Mouse (Mus musculus): Measurements from ENCODE around the gene Rnf39.
"Not testable (repeated sequence)": the region's sequence is repeated elsewhere in the genome, so short reads cannot be mapped to it uniquely, and the experiment has no call there.

The Rnf39 gene

DNA sequence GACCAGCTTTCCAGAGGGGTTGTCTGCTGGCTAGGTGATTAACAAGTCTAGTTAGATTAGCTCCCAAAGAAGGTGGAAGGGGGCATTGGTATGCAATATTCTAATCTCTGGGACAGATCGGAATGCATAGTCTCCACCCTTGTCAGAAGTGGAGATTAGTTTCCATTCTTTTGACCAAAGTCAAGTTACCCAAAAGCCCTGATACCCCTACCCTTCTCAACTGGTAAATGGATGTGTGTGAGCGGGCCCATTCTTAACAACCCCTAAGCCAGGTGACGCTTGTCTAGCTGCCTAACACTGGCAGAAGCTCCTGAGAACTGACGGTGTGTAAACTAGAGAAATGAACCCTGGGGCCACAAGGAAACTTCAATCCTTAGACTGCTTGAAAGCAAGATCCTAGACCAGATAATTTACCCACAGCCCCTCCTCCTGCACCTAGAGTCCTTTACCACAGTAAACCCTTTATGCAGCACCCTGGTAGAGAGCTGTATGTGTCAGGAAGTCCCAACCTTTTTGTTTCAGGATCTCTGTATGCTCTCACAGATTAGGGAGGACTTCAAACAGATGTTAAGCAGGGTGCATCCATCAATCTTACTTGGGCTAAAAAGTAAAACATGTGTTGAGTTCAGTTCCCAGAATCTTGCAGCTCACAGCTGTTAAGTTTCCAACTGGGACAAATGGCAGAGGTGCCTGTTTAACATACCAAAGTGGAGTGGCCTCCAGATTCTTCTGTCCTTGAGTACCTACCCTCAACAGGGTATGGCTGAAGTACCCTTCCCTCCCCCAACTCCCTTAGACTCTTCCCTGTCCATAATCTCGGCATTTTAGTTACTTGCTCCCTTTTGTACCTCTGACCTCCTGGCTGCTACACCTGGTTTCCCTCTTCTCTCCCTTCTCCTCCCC, 39.8 kb downstream of the Rnf39 start:
- CTCF ChIA-PET, result no interaction called here

DNA sequence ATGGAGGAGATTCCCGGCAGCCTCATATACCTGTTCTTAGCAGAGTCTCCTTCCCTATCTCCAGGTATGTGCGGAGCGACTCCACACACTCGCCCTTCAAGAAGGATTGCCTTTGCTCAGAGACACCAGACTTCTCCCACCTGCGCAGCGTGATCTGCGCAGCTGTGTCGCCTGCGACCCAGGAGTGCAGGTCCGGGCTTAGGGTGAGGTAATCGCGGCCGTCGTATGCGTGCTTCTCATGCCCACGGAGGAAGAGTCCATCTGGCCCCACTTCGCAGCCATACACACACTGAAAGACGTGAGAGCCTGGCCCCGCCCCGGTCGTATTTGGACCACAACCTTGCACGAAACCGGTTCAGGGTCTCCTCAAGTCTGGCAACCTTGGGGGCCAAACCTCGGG, 45.8 kb downstream of the Rnf39 start:
- CTCF ChIA-PET, result no interaction called here

DNA sequence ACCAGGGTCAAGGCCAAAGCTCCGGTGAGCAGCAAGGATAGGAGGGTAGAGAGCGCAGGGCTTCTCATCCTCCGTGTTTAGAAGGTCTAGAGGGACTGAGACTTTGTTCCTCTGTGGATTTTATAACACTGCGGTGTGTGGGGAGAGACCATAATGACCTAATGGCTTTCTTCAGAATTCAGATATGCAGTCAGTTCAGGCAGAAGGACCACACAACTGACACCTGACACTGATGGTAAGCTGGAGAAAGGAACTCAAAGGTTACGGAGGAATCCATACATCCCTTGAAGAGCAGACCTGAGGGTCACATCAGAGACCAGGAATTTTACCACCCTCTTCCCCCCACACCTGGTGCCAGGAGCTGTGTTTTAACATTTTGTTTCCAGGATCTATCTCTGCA, 46.7 kb downstream of the Rnf39 start, which contains the start of gene H2-M5:
Gene H2-M5 (minus strand): TSS at position 101 of the 400 bp plus-strand sequence.
- CTCF ChIA-PET, result interaction anchor here (0.5 kb wide), 1 partner anchor 40 kb away, joined by 4 read pairs; no protein-coding TSS in a partner anchor

DNA sequence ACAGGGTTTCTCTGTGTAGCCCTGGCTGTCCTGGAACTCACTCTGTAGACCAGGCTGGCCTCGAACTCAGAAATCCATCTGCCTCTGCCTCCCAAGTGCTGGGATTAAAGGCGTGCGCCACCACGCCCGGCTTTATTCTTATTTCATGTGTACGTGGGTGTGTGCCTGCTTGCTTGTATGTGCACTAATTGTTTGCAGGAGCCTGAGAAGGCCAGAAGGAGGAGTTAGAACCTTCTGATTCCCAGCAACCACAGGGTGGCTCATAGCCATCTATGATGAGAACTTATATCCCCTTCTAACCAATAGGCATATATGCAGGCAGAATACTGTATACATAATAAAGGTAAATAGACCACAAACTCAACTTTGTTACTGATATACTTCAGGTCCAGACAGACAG, 47.9 kb downstream of the Rnf39 start:
- CTCF ChIA-PET, result not testable (repeated sequence)

DNA sequence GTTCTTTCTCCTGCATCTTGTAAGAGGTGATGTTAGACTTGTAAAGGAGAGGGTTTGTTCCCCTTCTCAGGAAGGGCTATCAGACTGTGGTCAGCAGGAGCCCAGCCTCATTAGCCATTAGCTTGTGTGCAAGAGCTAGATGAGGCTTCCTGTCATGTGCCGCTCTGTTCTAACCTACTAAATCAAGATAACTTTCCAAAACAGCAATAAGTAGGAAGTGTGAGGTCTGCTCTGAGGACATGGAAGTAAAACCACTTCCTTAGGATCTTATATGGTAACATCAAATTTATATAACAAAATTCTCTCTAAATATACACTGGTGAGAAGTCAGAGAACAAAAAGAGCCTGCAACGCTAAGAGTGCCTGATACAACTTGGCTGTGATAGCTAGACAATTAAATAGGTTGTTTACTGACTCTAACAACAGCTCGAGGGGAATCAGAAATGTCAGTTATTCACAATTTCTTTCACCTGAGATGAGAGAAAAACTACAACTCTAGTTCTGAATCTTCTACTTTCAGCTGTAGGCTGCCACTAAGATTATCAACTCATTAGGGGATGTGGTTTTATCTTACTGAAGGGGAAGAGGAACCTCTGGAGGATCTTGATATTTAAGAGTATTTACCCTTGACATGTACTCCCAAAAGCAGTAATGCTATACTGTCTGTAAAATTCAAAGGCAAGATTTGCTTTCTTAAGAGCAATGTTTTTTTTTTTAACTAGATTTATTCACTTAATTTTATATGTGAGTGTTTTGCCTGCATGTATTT, 49.8 kb downstream of the Rnf39 start:
- CTCF ChIA-PET, result no interaction called here

DNA sequence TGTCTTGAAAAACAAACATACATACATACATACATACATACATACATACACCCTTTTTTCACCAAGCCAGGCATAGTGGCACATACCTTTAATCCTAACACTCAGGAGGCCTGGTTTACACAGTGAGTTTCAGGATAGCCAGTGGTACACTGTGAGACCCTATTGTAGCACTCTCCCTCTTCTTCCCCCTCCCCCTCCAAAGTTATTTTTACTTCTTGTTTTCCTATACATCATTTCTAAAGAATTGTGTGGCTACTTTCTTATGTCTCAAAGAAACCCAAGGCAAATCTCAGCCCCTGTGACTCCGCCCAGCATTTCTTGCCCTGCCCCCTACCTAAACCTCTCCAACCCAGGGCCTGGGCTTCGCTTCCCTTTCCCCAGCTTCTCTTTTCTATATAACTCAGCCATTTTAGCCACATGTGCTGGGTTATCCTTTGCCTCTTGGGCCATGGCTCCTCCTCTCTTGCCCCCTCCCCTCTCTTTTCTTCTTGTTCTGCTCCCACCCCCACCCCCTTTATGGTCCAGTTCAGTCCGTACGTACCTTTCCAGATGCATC, 51.1 kb downstream of the Rnf39 start:
- CTCF ChIA-PET, result interaction anchor here (0.8 kb wide), 1 partner anchor 14 kb away, joined by 4 read pairs; no protein-coding TSS in a partner anchor

DNA sequence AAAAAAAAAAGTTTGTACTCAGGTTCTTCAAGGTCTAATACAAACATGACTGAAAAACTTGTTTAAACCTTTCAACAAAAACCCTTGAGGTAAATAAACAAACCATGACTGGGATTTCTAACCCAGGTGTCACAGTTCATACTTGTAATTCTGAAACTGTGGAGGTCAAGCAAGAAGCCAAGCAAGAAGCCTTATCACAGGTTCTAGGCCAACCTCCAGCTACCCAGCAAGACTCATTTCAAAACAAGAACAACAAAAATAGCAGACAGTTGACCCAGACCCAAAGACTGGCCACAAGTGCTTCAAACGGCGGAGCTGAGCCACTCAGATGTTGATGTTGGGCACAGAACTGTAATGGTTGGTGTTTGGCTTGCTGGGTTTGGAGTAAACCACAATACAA, 51.8 kb downstream of the Rnf39 start:
- CTCF ChIA-PET, result no interaction called here

DNA sequence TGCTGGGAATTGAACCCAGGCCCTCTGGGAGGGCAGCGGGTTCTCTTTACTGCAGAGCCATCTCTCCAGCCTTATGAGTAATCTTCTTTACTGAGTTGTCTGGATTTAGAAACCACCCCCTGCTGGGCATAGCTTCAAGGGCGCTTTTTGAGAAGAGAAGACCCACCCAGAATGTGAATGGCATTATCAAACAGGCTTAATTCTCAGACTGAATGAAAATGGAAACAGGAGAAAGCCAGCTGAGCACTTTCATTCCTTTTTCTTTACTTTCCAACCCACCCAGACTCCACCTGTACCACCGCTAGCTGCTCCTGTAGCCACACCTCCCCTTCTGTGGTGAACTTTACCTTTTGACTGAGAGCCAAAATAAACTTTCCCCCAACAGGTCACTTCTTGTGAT, 52.7 kb downstream of the Rnf39 start:
- CTCF ChIA-PET, result no interaction called here

DNA sequence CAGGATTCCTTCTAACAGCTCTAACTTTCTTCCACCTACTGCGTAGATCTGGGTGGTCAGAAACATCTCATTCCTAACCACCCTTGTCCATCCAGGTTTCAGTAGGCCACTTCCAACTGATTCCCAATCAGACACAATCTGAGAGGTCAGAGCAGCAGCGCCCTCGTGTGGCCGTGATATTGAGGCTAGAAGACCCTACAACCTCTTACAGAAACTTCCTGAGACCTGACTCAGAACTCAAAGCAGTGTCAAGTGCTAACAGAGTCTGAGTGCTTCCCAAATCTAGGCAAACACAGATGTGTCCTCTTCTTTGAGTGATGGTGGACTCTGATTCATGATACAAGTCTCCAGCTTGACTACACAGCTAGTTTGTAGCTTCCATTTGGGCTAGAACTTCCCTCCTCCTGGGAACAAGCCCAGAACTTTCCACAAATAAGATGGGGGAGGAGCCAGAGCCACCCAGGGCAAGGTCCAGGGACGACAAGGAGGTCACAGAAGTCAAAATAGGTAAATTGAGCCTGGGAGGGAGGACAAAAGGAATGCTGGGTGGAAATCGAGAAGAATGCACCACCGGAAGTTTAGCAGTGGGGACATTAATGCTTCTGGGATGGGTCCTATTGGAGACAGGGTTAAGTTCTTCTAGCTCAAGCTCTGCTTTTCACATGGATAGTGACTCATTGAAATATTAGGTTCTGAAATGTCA, 54.5 kb downstream of the Rnf39 start:
- CTCF ChIA-PET, result no interaction called here

Measured in spleen, embryonic (tissue).